In genomic region chr9:102006539-102006938, GRCm38 (mm10) we compare ENCODE assay signal across 8 mouse cellular contexts.
DNase-seq lines count a peak whose midpoint lies in the region; ATAC-seq and TF ChIP-seq lines count a peak whose summit lies in the region.

No protein-coding gene starts in this region.

- no peaks in the 10 kb centered on the region for H3K27me3 ChIP-seq in liver, postnatal 0 days (ENCODE audit: insufficient read depth, low read length)

- H3K36me3 ChIP-seq in liver, postnatal 0 days (replicated peaks; ENCODE audit: insufficient read depth, low read length): no peaks in the 10 kb centered on the region

- intact Hi-C loops in left cerebral cortex, postnatal 4 days (cut with DNase I): loop anchor here (10.0 kb wide), 1 partner anchor 312 kb away; no protein-coding TSS in a partner anchor
- intact Hi-C loops in left cerebral cortex, postnatal 14 days (cut with DNase I): loop anchor here (10.0 kb wide), 2 partner anchors 312 to 348 kb away; partner anchors contain the start of gene Ephb1

- WGBS in bone marrow, adult 2 months: 52% methylated on average over 2 of the region's 2 CpGs
- WGBS in liver, postnatal 0 days (ENCODE audit: insufficient replicate concordance): 46% methylated on average over 2 of the region's 2 CpGs

- no peak overlapping the region for H3K4me3 ChIP-seq in bone marrow, adult 2 months (replicated peaks; ENCODE audit: control insufficient read depth, low read depth, low read length)
- no peak overlapping the region for H3K4me3 ChIP-seq in liver, postnatal 0 days (ENCODE audit: low read depth, low read length)

- TF ChIP-seq EP300 in liver, postnatal 0 days (IDR thresholded peaks at IDR 0.05; ENCODE audit: low read depth): no peak

- no peak for ATAC-seq in cerebellum, adult (ENCODE audit: insufficient number of reproducible peaks, low FRiP score, low TSS enrichment)
- peak; percentile 58 for ATAC-seq in granulocyte monocyte progenitor cell, adult 5-6 weeks (replicated peaks; ENCODE audit: poor library complexity, severe bottlenecking)
- peak; percentile 40; the same call in 1 of the 2 replicates for ATAC-seq in liver, postnatal 0 days

- TF ChIP-seq POLR2A in bone marrow, adult 2 months (IDR thresholded peaks at IDR 0.05; ENCODE audit: borderline replicate concordance, control insufficient read depth, low read depth, low read length): no peak

- no peaks in the 10 kb centered on the region for H3K9me3 ChIP-seq in liver, postnatal 0 days (ENCODE audit: low read length)

- DNase-seq in cerebellum, adult 18-20 months: peak; percentile 13 to 27
- peak; percentile 86 for DNase-seq in left cerebral cortex, postnatal 4 days
- DNase-seq in left cerebral cortex, postnatal 14 days (ENCODE audit: low spot score in 2 of 2): no peak
- DNase-seq in liver, postnatal 0 days: peak; percentile 59
- DNase-seq in urinary bladder, adult 18-20 months (ENCODE audit: low spot score in 2 of 2): no peak

- peaks cover 1% of the 10 kb centered on the region for H3K4me1 ChIP-seq in bone marrow, adult 2 months (ENCODE audit: control insufficient read depth, insufficient read depth, low read length)
- no peaks in the 10 kb centered on the region for H3K4me1 ChIP-seq in liver, postnatal 0 days (ENCODE audit: insufficient read depth)

- H3K27ac ChIP-seq in bone marrow, adult 2 months (ENCODE audit: control insufficient read depth, insufficient read depth, low read depth, low read length, poor library complexity): no peak overlapping the region
- no peak overlapping the region for H3K27ac ChIP-seq in liver, postnatal 0 days (ENCODE audit: low read depth)

- H3K9ac ChIP-seq in liver, postnatal 0 days (replicated peaks): no peak overlapping the region

- H3K4me2 ChIP-seq in liver, postnatal 0 days (ENCODE audit: low read depth, low read length): no peak overlapping the region

- peak; percentile 62 for TF ChIP-seq CTCF in bone marrow, adult 2 months (IDR thresholded peaks at IDR 0.05; ENCODE audit: control insufficient read depth, insufficient read depth, low read length)
- peak; percentile 72 for TF ChIP-seq CTCF in liver, postnatal 0 days (IDR thresholded peaks at IDR 0.05; ENCODE audit: low read depth)

Comparison
In these comparisons a context has a peak if more than half of its experiments do, and no peak if none do; other contexts are left out.
1. DNase-seq: peak in cerebellum, adult 18-20 months (2 of 2), left cerebral cortex, postnatal 4 days (single experiment) and liver, postnatal 0 days (single experiment); none in left cerebral cortex, postnatal 14 days (0 of 2) and urinary bladder, adult 18-20 months (0 of 2).